Mouse (Mus musculus) monocyte, adult 5-6 weeks (primary cell): ENCODE results near the gene Fbxw11. TPM values are rescaled to one million over a fixed set of nuclear protein-coding genes. Genes with fewer than 3 reads are reported as not detected.

ENCODE experiments used
- ATAC-seq: fragments of 153-309, 156-312 bp; replicated peaks from 2 replicates; pipeline ENCODE4 v1.8.0; 2017; ENCODE audit warnings: mild to moderate bottlenecking; ENCODE audit not compliant: low TSS enrichment, insufficient number of reproducible peaks, severe bottlenecking, poor library complexity, low FRiP score
- total RNA-seq: library from RNA; stranded (forward); fragments of 200-1000, 200-491, 200-594 nt; gene quantifications from 3 replicates; pipeline ENCODE4 v1.2.3, GENCODE M21; 2017

Gene Fbxw11
- total RNA-seq, 1 experiment from 2014 or later, result 73.5 TPM

DNA sequence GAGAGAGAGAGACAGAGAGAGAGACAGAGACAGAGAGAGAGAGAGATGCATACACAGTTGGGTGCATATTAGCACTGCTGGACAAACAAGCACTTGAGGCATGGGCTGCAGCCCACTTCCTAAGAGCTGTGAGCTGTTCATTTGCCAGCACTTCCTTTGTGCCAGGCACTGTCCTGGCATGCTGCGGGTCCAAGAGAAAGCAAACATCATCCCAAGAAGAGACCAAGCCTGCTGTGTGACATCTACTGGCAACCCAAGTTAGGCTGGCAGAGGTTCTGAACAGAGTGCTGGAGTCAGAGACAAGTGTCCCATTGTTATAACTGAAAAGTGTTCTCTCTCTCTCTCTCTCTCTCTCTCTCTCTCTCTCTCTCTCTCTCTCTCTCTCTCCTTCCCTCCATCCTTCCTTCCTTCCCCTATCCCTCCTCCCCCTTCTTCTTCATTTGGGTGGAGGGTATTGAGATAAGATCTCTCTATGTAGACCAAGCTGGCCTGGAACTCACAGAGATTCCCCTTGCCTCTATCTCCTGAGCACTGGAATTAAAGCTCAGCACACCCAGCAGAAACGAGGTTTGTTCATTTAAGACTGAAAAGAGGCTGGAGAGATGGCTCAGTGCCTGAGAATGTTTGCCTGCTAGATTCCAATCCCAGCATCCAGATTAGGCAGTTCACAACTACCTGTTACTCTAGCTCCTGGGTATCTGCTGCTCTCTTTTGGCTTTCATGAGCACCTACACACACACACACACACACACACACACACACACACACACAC, 139.3 kb downstream of the Fbxw11 start:
- no peak for ATAC-seq

DNA sequence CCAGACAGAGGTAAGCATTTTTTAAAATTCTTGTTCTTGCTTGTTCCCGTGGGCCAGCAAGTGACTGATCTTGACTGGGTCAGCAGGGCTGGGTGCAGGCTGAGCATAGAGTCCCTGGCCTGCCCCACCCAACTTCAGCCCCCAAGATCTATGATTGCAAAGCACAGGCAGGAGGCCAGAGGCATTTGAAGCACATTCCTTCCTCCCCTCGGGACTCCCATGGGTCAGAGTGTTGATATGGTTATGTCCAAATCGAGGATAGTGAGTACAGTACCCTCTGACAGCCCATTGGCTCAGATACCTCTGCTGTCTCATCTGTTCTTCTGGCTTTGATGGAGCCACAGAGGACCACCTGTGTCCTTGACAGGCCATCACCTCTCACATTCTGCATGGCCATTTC, 140.2 kb downstream of the Fbxw11 start:
- ATAC-seq, result no peak

DNA sequence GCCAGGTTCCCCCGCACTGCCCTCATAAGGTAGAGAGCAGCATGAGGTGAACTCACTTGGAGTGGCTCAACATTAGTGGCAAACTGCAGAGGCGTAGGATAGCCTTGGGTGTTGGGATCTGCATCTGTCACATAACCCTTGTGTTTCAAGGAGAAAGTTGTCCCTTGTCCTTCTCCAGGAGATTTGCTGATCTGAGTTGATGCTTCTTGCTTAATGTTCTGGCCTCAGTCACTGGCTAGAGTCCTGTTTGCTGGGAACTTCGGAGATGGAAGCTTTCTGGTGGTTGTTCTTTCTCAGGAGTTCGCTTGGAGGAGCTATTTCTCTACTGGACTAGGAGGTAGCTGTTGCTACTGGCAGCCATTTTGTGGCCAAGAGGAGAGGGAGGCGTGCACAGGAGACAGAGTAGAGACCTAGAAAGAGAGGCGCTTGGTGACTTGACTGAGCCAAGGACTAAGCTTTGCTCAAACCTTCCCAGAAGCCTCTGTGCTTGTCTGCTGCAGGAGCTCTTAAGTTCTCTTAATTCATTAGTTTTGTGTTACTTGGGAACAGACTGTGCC, 143.1 kb downstream of the Fbxw11 start:
- ATAC-seq, result no peak

DNA sequence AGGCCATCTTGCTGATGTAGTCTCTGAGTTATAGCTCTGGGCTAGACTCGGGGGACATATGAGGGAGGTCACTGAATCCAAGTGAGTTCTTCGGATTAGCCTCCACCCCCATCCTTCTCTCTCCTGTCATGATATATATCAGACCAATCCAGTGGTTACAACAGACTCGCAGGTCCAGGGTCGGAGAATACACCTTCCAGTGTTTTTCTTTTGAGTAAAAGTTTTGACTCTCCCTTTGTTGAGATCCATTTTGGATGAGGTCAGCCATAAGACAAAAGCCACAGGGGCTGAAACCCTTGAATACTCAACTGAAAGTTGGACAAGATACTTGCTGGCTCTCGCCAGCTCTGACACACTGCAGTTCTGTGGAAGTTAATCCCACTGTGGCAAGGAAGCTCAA, 143.7 kb downstream of the Fbxw11 start:
- no peak for ATAC-seq

DNA sequence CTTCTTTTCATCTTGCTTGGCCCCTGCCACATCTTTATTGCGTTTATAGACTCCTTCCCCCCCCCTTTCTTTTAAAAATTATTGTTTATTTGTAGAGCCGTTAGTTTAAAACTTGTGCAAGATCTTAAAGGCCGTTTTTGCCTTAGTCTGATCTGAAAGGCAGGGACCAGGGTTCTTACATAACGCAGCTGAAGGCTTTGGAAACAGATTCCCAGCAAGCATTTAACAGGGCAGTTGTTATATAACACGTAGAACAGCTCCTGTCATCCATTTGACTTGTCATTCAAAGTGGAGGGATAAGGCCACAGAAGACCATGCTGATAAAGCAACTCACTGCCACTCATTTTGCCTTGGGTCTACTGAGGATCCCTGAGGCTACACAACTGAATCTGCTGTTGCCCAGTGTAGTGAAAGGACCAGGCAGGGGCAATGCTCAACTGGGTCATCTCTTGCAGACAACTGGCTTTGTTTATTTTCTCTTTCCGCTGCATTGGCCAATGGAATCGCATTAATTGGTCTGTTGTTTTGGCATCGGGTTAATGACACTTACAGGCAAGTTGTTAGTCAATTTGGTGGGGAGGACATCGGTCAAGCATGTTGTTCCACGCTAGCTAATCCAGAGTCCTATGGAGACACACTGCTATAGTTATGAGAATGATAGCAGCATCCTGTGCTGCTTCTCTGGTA, 152.4 kb downstream of the Fbxw11 start:
- ATAC-seq, result no peak

Other genes with a start within 250 kb of the Fbxw11 start
- 1.4 to 4.3 TPM (median 2.6 TPM) in 3 replicates for gene Ubtd2, start 187.4 kb upstream of the Fbxw11 start, total RNA-seq
- gene Efcab9, start 110.6 kb upstream of the Fbxw11 start, total RNA-seq, result 9.8 to 11.3 TPM (median 10.5 TPM) in 3 replicates
- gene Stk10, start 109.4 kb upstream of the Fbxw11 start, total RNA-seq, result 432 to 527 TPM (median 505 TPM) in 3 replicates
- gene Smim23, start 181.9 kb downstream of the Fbxw11 start, total RNA-seq, result not detected in 3 replicates